Mouse (Mus musculus) heart, adult 2 months (tissue): ENCODE results near the gene Tcp1. TPM values are rescaled to one million over a fixed set of nuclear protein-coding genes. Genes with fewer than 3 reads are reported as not detected.

Experiments
- DNase-seq, 2 experiments: peaks; one replicate each; pipeline ENCODE4 v3.0.0; 2021
- H3K27ac ChIP-seq: fragments of 200-600 bp; 2 replicates; pipeline ENCODE4 v1.8.1; 2022
- H3K27me3 ChIP-seq: fragments of 200-500 bp; 2 replicates; pipeline ENCODE4 v1.6.1; 2012; ENCODE audit warnings: mild to moderate bottlenecking, low read length, inconsistent platforms, mixed read lengths; ENCODE audit not compliant: control insufficient read depth, insufficient read depth
- H3K36me3 ChIP-seq: fragments of 200-500 bp; 2 replicates; pipeline ENCODE4 v1.6.1; 2012; ENCODE audit warnings: low read length, inconsistent platforms; ENCODE audit not compliant: control insufficient read depth, insufficient read depth
- H3K4me1 ChIP-seq: fragments of 200-500 bp; 2 replicates; pipeline ENCODE4 v1.6.1; 2011; ENCODE audit warnings: low read length; ENCODE audit not compliant: control insufficient read depth, insufficient read depth
- H3K4me3 ChIP-seq: fragments of 200-600 bp; 2 replicates; pipeline ENCODE4 v1.8.1; 2022
- H3K79me2 ChIP-seq: fragments of 200-500 bp; replicated peaks from 2 replicates; pipeline ENCODE4 v1.6.1; 2012; ENCODE audit warnings: mild to moderate bottlenecking, inconsistent platforms, low read length, moderate library complexity, mixed read lengths; ENCODE audit not compliant: control insufficient read depth, insufficient read depth
- H3K9ac ChIP-seq: fragments of 200-500 bp; 2 replicates; pipeline ENCODE4 v1.6.1; 2012; ENCODE audit warnings: low read depth, mild to moderate bottlenecking, control low read depth, inconsistent platforms, low read length, mixed read lengths
- CTCF ChIP-seq: fragments of 200-600 bp; IDR thresholded peaks from 2 replicates; pipeline ENCODE4 v1.8.1; 2022; ENCODE audit warnings: antibody characterized with exemption, mild to moderate bottlenecking, moderate library complexity
- EP300 ChIP-seq: fragments of 200-500 bp; IDR thresholded peaks from 2 replicates; pipeline ENCODE4 v1.6.1; 2011; ENCODE audit warnings: low read depth, low read length, control low read depth; ENCODE audit not compliant: insufficient read depth
- POLR2A ChIP-seq: fragments of 200-500 bp; IDR thresholded peaks from 2 replicates; pipeline ENCODE4 v1.6.1; 2011; ENCODE audit warnings: mild to moderate bottlenecking, low read depth, low read length, control low read depth; ENCODE audit not compliant: insufficient read depth
- WGBS: fragments of 180-500 bp; shearing (Covaris S2); methylation state at CpG from one replicate; pipeline ENCODE4 v1.1.7; 2018; 5-methylcytosine and 5-hydroxymethylcytosine counted together
- intact Hi-C: fragments of 180-260 bp; cut with DNase I; formaldehyde crosslinking; loops from one replicate; pipeline ENCODE4 v1.15.1; 2025
- long read RNA-seq: library from polyadenylated mRNA; stranded (forward); transcript quantifications from one replicate; pipeline ENCODE4 v2.0.0, GENCODE M21; 2021
- polyA plus RNA-seq: library from polyadenylated mRNA; depleted of rRNA; stranded (reverse); fragments of >200 nt; gene quantifications from 2 replicates; pipeline ENCODE4 v1.2.3, GENCODE M21; 2012; rRNA removed
- total RNA-seq, 2 experiments: library from RNA; stranded (reverse); gene quantifications; 2 replicates each; pipeline ENCODE4 v1.2.3; 2021

Gene Tcp1
- total RNA-seq (100 to 1,000 TPM; 176 to 196 TPM), polyA plus RNA-seq (68.6 and 134 TPM in 2 replicates)
- long read RNA-seq, transcript Tcp1-209 (12 exons, 2,446 nt): major isoform, 132 of 158 reads
- long read RNA-seq, transcript Tcp1-201 (11 exons, 1,902 nt): minor isoform, 6 of 158 reads
- long read RNA-seq, partial matches to known transcripts: 16 of 158 reads
- long read RNA-seq, other reads (novel, unspliced or antisense): 3 of 158 reads

DNA sequence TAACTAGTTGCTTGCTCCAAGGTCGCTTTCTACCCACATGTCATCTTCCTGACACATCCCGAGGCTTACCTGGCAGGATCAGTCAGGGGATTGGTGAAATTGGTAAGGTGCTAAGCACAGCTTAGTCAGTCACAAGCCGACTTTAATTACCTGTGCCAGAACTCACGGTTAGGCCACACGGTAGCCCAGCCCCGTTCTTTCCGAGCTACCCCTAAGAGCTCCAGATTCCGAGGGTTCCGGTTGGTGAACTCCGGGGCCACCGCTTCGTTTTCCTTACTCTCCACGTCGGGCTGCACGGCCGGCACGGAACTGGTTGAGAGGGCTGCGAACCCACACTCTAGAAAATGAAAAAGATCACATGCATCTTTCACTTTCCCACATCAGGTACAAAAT, at the start of gene Tcp1:
TSS of gene Tcp1 (plus strand) at position 214 of the 393 bp plus-strand sequence.
- DNase-seq: no peak
- H3K27me3 ChIP-seq: no peaks in the 10 kb centered on the region
- intact Hi-C loops: loop anchor here (5.0 kb wide), 1 partner anchor 47 kb away; the partner anchor contains the start of gene Acat2
- H3K9ac ChIP-seq: peak within 1 kb of the TSS; percentile 91
- H3K36me3 ChIP-seq: peaks cover 7% of the 10 kb centered on the region
- no peaks in the 10 kb centered on the region for H3K79me2 ChIP-seq
- peak within 1 kb of the TSS; percentile 93 for H3K27ac ChIP-seq
- no peak for TF ChIP-seq CTCF
- no peak for TF ChIP-seq POLR2A
- no peak for TF ChIP-seq EP300
- under 1% methylated on average over 18 of the region's 18 CpGs for WGBS
- peaks cover 2% of the 10 kb centered on the region; the same call in 1 of the 2 replicates for H3K4me1 ChIP-seq
- H3K4me3 ChIP-seq: peak within 1 kb of the TSS; percentile 86

GRCm38 (mm10) chr17:12866853-12867252, 48.6 kb upstream of the Tcp1 start:
- Histone ChIP-seq H3K27me3 (no peaks in the 10 kb centered on the region), H3K27ac (peak overlapping the region; percentile 85), H3K36me3 (no peaks in the 10 kb centered on the region), H3K4me1 (no peaks in the 10 kb centered on the region; the same call in 1 of the 2 replicates), H3K79me2 (no peaks in the 10 kb centered on the region), H3K9ac (peak overlapping the region; percentile 74), H3K4me3 (peak overlapping the region; percentile 27; the same call in 1 of the 2 replicates)
- DNase-seq: peak; percentile 53 to 59
- WGBS: 60% methylated on average over 10 of the region's 10 CpGs
- TF ChIP-seq POLR2A: peak; percentile 61
- TF ChIP-seq CTCF: no peak
- TF ChIP-seq EP300: 0 out of 2 replicates have a peak, but pooled peaks have one; percentile 36
- intact Hi-C loops: loop anchor here (10.0 kb wide), 1 partner anchor 452 kb away; no protein-coding TSS in a partner anchor

GRCm38 (mm10) chr17:12868043-12868442, 47.5 kb upstream of the Tcp1 start, which contains the start of gene Mas1:
Mas1 (minus strand) TSS chr17:12868143.
- Histone ChIP-seq H3K4me1 (no peaks in the 10 kb centered on the region; the same call in 1 of the 2 replicates), H3K36me3 (no peaks in the 10 kb centered on the region), H3K27me3 (no peaks in the 10 kb centered on the region), H3K27ac (peak within 1 kb of the TSS; percentile 85), H3K4me3 (peak within 1 kb of the TSS; percentile 27; the same call in 1 of the 2 replicates), H3K9ac (peak within 1 kb of the TSS; percentile 74), H3K79me2 (no peaks in the 10 kb centered on the region)
- TF ChIP-seq EP300: no peak
- no peak for TF ChIP-seq POLR2A
- TF ChIP-seq CTCF: no peak
- 49% methylated on average over 2 of the region's 2 CpGs for WGBS
- intact Hi-C loops: loop anchor here (10.0 kb wide), 1 partner anchor 453 kb away; no protein-coding TSS in a partner anchor
- no peak for DNase-seq

DNA sequence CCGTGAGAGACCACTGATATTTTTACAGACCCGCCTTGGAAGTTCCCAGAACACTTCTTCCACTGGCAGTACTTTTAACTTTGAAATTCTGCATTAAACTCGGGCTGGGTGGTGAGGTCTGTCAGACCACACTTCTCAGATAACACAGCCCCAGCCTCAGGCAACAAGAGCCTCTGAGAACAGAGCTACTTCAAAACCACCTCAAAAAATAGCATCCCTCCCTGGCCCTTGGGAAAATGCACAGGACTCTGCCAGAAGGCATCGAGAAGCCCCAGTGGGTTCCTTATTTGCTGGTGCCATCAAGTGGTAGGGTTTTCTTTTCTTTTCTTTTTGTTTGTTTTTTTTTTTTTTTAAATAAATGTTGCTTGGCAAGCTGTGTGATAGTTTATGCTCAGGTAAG, 46.9 kb upstream of the Tcp1 start:
- Histone ChIP-seq H3K27ac (no peak overlapping the region), H3K79me2 (no peaks in the 10 kb centered on the region), H3K9ac (no peak overlapping the region), H3K27me3 (no peaks in the 10 kb centered on the region), H3K4me1 (no peaks in the 10 kb centered on the region; the same call in 1 of the 2 replicates), H3K4me3 (no peak overlapping the region), H3K36me3 (no peaks in the 10 kb centered on the region)
- intact Hi-C loops: loop anchor here (10.0 kb wide), 1 partner anchor 454 kb away; no protein-coding TSS in a partner anchor
- WGBS: 14% methylated on average over 4 of the region's 4 CpGs
- TF ChIP-seq EP300 (no peak), POLR2A (no peak), CTCF (no peak)
- no peak for DNase-seq

DNA sequence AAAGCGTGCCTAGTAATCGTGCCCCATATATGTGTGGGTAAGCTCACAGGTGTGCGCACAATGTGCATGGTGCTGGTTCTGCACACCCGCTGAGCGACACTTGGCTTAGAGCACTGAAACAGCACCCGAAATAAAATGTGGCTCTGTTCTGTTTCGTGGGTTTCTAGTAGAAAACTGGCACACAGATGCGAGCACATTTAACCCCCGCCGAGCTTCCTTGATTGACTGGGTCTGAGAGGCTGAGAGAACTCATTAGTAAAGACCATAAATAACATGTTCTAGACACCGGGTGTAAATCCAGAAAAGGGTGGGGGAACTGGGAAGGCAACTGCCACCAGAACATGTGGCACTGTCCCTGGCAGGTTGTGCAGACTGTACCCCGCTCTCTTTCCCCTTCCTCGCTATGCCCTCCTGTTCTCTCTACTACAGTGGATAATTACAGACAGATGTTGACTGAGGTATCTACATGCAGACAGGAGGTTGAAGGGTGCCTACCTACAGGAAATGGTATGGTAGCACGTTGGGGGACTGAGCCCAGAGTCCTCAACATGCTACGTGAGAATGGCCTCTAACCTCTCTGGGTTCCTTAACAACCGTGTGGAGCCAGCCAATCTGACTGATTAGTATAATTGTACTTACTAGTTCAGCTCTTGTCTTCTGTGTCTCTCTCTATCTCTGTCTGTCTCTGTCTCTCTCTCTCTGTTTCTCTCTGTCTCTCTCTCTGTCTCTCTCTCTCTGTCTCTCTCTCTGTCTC, 43.0 kb upstream of the Tcp1 start:
- no peak for TF ChIP-seq CTCF
- no peak for TF ChIP-seq POLR2A
- no peak for TF ChIP-seq EP300
- no peaks in the 10 kb centered on the region for H3K36me3 ChIP-seq
- 73% methylated on average over 16 of the region's 16 CpGs for WGBS
- no peak overlapping the region for H3K27ac ChIP-seq
- intact Hi-C loops: no loop called here
- DNase-seq: no peak
- H3K79me2 ChIP-seq: no peaks in the 10 kb centered on the region
- no peaks in the 10 kb centered on the region for H3K27me3 ChIP-seq
- H3K4me1 ChIP-seq: no peaks in the 10 kb centered on the region
- H3K9ac ChIP-seq: no peak overlapping the region
- no peak overlapping the region for H3K4me3 ChIP-seq
